Mouse (Mus musculus): Measurements from ENCODE around the gene Hbb-bh2.
"Not testable (repeated sequence)": the region's sequence is repeated elsewhere in the genome, so short reads cannot be mapped to it uniquely, and the experiment has no call there.

Hbb-bh2 gene

DNA sequence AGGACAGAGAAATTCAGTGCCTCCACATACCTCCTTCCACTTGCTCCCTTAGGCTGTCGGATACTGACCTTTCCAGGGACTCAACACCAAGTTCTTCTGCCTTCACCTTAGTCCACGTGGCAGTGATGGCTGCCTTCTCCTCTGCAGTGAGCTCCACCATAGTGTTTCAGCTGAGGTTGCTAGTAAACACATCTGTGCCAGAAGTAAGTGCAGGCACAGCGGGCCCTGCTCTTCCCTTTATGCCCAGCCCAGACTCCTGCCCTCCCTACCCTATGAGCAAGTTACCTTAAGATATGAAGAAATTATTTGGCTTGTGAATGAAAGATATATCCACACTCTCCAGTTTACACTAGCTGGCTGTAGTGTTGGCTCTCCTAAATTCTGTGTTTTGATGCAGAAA, at the start of gene Hbb-bh2:
TSS of gene Hbb-bh2 (minus strand) at position 253 of the 400 bp plus-strand sequence.
- no peak for DNase-seq

DNA sequence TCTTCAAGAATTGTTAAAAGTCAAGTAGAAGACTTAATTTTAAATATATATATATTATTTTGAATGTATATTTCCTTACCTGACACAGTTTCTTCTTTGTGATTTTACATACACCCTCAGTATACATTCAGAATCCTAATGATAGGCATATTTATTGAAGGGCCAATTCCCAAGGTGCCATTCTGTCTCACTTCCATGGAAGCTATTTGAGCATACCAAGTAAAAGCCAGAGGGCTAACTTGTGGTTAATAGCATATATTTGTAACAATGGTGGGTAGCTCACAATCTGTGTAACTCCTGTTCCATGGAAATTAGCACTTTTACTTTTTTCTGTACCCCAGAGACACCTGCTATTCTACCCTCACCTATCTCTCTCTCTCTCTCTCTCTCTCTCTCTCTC, 45.8 kb upstream of the Hbb-bh2 start, which contains the start of gene Olfr66:
TSS of gene Olfr66 (minus strand) at position 101 of the 400 bp plus-strand sequence.
- DNase-seq: no peak

DNA sequence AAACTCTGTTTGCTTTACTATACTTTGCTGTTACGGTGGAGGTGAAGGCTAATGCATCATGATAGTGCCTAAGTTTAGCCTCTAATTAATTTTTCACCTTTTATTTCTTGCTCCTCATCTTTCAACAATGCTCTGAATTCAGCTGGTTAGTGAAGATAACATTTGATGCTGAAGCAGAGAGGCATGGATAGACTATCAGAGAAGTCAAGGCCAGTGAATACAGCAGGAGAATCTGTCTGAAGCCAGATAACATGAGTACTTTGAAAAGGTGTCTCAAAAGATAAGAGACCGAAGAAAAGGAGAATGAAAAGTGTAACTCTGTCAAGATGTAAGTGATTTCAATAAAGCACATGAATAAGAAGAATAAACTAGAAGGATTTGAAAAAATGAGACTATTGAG, 36.8 kb upstream of the Hbb-bh2 start:
- no peak for DNase-seq

DNA sequence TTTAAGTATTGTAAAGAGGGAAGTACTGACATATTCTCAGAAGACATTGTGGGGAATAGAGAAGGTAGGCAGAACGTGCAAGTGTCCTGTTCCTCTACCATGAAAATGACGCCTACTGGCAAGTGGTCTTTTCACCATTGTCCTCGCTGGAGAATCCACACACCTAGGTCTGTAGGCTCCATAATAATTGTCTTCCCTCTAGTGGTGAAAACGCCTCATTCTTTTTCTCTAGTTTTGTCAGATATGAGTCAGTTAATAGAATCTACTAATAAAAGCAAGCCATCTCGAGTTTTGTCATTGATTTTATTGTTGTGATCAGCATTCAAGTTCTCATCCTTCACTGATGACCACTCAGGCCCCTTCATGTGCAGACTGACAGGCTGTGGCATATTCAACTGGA, 34.1 kb upstream of the Hbb-bh2 start:
- DNase-seq: no peak

DNA sequence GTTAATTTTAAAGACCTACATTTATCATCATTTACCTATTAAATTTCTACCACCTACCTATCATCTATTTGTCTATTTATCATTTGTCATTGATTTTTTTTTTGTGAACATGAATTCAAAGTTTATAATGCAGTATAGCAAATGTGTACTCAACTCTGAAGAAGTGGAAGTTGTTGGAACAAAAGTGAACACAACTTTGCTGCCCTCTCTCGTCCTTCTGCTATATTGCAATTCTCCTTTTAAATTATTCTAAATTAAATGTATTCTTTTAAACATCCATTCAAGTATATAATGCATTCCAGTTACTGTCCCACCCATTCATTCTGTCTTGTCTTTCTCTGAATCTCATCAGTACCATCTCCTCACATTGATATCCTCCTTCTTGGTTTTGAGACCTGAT, 32.7 kb upstream of the Hbb-bh2 start:
- DNase-seq: no peak

DNA sequence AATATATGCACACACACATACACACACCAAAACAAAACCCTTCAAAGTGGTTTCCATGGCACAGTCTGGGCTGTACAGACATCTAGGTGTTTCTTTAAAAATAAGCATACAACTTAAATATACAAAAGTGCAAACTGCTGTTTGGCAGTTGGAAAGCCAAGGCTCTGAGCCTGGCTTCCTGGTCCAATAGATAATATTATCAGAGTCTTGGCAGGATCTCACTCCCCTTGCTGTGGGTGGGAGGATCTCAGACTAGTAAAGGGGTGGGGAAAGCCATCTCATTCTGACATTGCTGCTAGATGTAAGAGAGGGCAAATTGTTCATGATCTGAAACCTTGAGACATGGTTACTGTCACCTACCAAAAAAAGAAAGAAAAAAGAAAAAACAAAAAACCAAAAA, 30.3 kb upstream of the Hbb-bh2 start:
- DNase-seq: no peak

DNA sequence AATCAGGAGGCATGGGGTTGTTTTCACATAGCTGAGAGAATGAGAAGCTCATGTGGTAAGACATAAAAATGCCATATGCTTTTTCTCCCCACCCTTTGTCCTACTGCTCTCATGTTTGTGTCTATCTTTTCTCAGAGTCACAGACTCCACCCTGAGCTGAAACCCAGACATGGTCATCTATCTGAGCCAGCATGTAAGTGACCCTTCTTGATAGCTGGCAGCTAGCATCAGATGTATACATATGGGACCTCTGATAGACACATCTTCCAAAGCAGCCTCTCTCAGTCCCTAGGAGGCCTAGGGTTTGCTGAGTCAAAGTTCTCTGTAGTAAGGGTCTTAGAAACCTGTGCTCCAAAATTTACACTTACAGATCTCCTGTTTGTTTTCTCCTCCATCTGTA, 25.4 kb upstream of the Hbb-bh2 start:
- no peak for DNase-seq

DNA sequence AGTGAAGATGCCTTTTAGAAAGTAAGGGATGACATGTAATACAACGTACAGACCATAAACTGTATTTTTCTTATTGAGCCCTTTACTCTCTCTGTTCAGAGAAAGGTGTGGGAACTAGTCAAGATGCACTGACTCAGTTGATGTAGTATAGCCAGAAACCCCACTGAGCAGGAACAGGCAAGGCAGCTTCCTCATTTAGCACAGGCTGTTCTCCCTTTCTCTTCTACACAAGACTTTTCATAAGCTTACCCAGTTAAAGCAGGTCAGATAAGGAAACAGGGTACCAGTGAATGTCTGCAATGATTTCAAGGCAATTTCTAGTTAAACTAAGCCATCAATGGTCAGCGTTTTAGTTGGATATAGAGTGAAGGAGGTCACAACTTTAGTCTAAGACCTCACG, 21.2 kb upstream of the Hbb-bh2 start:
- no peak for DNase-seq

DNA sequence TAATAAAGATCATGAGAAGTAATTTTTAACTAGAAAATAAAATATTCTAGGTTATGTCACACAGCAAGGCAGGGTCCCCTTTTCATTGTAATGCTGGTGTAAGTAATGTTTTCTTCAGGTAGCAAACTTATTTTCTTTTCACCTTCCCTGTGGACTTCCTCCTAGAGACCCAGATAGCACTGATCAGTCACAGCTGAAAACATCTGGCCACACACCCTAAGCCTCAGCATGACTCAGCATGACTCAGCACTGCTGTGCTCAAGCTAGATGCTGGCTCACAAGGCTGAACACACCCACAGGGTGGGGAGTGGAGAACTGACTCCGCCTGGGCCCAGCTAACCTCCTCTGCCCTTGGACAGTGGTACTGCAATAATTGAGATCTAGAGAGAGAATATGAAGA, 20.5 kb upstream of the Hbb-bh2 start:
- DNase-seq: no peak

DNA sequence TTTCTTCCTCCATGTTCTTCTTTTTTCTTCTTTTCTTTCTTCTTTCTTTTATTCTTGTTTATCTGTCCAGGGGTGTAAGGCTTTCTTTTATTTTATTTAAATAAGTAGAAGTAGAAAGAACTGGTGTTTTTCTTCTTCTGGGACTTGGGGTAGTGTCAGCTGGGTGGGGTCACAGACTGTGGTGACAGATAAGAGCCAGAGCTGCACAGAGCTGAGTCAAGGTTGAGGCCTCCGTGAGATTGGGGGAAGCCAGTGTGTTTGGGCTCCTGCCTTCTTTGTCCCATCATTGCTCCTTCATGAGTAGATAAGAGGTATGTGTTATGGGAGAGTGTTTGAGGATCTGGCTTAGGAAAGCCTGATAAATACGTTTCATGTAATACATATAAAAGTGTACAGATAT, 18.8 kb upstream of the Hbb-bh2 start:
- DNase-seq: no peak

DNA sequence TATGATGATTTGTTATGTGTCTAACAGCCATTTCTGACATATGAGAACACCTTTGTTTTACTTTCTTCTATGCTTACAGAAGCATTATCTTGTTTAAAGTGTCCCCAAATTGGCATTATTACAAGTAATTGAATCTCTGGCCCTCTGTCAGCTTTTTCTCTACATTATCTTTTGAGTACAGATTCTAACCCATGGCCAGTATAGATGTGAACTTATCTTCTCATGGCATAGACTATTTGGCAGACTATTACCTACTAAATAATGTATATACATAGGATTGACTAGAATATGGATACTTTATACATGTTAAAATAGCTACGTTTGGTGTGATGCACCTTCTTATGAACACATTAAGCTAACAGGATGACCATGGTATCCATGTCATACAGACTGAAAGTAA, 14.3 kb upstream of the Hbb-bh2 start:
- DNase-seq: no peak

DNA sequence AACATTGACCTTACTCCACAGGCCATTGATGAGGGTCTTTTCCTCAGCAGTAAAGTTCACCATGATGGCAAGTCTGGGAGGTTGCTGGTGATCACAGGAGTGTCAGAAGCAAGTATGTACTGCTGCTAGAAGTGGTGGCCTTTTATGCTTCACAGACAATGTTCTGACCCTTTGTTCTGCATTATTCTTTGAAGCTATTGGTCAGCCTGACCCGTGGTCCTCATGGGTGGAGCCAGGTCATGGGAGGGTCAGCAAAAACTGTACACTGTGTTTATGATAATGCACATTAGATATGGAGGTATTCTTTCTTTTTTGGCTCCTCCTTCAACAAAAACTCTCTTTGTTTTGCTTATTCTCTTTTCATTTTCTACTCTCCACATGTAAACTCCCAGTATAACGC, 12.8 kb upstream of the Hbb-bh2 start, which contains the start of gene Hbb-y:
TSS of gene Hbb-y (minus strand) at position 127 of the 400 bp plus-strand sequence.
- DNase-seq: no peak

DNA sequence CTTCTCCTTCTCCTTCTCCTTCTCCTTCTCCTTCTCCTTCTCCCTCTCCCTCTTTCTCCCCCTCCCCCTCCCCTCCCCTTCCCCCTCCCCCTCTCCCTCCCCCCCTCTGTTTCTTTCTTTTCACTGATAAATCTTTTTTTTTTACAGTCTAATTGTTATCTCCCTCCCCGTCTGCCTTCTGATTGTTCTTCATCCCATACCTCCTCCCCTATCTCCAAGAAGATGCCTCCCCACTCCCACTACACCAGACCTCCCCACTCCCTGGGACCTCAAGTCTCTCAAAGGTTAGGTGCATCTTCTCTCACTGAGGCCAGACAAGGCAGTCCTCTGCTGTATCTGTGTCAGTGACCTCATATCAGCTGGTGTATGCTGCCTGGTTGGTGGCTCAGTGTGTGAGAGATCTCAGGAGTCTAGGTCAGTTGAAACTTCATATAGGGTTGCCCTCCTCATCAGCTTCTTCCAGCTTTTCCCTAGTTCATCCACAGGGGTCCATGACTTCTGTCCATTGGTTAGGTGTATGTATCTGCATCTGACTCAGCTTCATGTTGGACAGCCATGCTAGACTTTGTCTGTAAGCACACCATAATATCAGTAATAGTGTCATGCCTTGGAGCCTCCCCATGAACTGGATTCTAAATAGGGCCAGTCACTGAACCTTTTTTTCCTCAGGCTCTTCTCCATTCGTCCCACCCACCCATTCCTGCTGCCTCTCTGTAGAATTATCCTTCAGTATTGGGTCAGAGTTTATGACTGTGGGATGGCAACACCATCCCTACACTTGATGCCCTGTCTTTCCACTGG, 4.4 kb upstream of the Hbb-bh2 start:
- DNase-seq: no peak

DNA sequence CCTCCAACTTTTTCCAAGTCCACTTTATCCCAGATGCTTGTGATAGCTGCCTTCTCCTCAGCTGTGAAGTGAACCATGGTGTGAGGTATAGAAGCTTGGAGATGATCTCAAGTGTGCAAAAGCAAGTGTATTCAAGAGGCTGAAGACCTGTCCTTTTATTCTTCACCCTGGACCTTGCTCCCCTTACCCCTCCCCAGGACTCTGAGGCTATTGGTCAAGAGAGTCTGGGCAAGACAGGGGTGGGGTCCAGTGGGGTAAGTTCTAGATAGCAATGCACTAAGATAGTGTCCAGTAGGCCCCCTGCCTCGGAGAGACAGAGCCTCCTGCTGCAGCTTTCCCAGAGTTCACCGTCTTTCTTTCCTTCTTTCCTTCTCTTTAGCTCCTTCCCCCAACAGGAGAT, 2.7 kb upstream of the Hbb-bh2 start, which contains the start of gene Hbb-bh1:
TSS of gene Hbb-bh1 (minus strand) at position 131 of the 400 bp plus-strand sequence.
- no peak for DNase-seq

DNA sequence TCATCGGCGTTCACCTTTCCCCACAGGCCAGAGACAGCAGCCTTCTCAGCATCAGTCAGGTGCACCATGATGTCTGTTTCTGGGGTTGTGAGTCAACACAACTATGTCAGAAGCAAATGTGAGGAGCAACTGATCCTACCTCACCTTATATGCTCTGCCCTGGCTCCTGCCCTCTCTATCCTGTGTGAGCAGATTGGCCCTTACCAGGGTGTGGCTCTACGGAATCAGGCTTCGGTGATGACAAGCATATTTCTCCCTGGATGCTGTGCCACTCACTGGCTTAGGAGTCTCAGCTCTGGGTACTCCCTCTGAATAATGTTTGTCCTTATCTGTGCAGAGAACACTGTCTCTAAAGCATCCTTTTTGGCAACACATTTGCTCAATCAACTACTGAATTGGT, 12.5 kb downstream of the Hbb-bh2 start, which contains the start of gene Hbb-bs:
TSS of gene Hbb-bs (minus strand) at position 289 of the 400 bp plus-strand sequence.
- DNase-seq: no peak

DNA sequence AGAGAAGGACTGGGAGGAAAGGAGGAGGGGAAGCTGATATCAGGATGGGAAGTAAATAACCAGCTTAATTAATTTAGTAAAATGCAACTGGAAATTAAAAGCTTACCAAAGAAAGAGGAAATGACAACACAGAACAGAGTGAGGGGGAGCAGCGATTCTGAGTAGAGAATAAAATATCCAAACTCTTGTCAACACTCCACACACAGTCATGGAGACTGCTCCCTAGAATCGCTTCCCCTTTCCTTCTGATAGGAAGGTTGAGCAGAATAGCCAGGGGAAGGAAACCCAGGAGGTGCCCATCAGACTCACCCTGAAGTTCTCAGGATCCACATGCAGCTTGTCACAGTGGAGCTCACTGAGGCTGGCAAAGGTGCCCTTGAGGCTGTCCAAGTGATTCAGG, 13.2 kb downstream of the Hbb-bh2 start:
- DNase-seq: not testable (repeated sequence)

DNA sequence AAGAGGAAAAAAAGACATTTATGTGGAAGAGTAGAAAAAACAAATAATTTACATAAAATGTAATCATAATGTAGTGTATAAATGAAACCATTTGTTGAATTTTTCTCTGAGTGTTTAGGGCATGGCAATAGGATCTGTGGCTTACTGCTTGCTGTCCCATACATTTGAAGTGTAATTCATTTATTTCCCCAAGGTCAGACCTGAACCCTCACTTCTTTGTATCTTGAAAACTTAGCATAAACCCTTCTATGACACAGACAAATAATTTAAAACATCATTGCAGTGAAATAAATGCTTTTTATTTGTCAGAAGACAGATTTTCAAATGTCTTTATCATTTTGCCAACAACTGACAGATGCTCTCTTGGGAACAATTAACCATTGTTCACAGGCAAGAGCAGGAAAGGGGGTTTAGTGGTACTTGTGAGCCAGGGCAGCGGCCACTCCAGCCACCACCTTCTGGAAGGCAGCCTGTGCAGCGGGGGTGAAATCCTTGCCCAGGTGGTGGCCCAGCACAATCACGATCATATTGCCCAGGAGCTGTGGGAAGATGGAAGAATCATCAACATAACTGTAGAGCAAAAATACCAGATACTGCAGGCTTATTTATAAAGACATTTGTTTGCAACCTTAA, 13.9 kb downstream of the Hbb-bh2 start:
- DNase-seq: no peak

DNA sequence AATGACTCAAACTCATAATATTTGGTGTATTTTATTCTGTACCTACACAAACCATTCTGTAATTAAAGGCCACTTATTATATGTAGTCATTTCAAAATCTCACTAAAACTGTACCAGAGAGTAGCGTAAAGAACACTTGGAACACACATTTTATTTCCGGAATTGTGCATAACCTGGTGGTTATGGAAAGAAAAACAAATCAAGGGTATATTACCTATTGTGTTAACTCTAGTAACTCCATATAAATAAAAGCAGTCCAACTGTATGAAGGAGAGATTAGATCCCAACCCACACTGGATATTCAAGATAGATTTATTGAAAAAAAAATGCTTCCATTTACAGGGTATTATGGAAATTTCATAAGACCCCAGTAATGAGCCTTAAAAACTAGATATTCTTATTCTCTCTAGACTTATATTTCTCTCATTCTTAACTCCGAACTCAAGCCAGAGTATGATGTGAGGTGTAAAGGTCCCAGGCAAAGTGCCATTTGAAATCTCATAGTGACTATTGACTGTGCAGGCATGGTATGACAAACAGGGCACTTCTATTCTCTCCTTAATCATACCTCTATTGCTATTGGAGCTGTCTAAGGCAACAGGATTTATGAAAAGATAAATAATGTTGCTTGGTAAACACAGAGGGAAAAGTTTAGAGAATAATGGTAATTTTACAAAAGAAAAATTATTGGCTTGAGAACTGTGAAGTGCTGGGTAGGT, 14.6 kb downstream of the Hbb-bh2 start:
- DNase-seq: no peak

DNA sequence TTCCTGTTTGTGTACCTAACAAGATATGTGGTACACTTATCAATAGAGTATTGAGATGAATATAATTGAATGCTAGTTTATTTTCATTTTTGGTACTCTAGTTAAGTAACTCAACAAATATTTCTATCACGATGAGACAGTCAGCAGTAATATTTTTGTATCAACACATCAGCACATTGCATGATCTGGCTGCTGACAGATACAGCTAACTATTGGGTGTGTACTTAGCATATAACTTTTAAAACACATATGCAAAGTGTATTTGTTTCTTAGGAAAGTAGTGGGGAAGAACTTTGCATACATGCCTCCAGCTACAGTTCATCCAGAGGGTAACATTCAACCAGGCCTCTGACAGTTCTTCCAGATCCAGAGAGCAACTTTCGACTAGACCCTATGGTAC, 15.7 kb downstream of the Hbb-bh2 start:
- DNase-seq: no peak

DNA sequence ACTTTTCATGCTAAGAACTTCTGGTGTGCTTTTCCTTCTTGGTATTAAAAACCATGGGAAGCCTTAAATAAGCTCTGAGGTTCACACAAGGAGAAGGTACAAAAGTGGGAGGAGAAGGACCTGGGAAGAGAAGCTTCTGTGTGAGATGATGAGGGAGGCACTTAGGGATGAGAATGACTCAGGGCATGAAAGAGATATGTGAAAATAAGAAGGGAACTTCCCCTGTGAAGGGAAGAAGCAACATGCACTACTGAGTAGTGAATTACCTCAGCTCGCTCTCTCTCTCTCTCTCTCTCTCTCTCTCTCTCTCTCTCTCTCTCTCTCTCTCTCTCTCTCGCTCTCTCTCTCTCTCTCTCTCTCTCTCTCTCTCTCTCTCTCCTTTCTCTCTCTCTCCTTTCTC, 25.2 kb downstream of the Hbb-bh2 start:
- DNase-seq: not testable (repeated sequence)

DNA sequence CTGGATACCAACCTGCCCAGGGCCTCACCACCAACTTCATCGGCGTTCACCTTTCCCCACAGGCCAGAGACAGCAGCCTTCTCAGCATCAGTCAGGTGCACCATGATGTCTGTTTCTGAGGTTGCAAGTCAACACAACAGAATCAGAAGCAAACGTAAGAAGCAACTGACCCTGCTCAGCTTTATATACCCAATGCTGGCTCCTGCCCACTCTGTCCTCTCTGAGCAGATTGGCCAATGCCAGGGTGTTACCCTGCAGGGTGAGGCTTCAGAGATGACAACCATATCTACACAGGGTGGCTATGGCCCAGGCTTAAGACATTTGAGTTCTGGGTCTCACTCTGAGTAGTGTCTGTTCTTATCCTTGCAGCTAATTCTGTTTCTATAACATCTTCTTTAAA, 26.6 kb downstream of the Hbb-bh2 start, which contains the start of gene Hbb-bt:
TSS of gene Hbb-bt (minus strand) at position 231 of the 400 bp plus-strand sequence.
- DNase-seq: no peak

DNA sequence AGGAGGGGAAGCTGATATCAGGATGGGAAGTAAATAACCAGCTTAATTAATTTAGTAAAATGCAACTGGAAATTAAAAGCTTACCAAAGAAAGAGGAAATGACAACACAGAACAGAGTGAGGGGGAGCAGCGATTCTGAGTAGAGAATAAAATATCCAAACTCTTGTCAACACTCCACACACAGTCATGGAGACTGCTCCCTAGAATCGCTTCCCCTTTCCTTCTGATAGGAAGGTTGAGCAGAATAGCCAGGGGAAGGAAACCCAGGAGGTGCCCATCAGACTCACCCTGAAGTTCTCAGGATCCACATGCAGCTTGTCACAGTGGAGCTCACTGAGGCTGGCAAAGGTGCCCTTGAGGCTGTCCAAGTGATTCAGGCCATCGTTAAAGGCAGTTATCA, 27.2 kb downstream of the Hbb-bh2 start:
- not testable (repeated sequence) for DNase-seq

DNA sequence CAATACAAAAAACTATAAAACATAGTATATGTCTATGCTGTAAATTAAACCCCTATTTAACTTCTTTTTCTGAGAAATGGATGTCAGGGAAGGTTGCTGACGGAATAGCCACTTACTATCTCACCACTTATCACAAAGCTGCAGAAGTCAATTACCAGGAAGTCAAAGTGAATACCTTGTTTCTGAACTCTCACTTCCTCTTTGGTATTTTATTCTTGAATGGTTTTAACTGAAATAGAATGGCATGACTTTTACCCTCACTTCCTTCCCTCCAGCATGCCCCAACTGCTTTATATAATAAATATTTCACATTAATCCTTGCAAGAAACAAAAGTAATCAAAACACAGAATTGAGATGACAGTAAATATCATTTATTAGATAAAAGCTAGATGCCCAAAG, 28.1 kb downstream of the Hbb-bh2 start:
- no peak for DNase-seq
